Mouse (Mus musculus) liver, embryonic 16.5 days (tissue): ENCODE data around the gene Gm21969. TPM values are rescaled to one million over a fixed set of nuclear protein-coding genes. Genes with fewer than 3 reads are reported as not detected.

Experiments used
- ATAC-seq: fragments of 200-750 bp; cut with Nextera tagmentation; 2 replicates; pipeline ENCODE4 v1.8.0; 2017; ENCODE audit warnings: low read depth, mild to moderate bottlenecking, moderate number of reproducible peaks, moderate library complexity
- H3K27ac ChIP-seq: fragments of 300-500 bp; sonication (generic); 2 replicates; pipeline ENCODE4 v1.5.1; 2014; ENCODE audit warnings: mild to moderate bottlenecking, low read length
- H3K27me3 ChIP-seq: fragments of 300-500 bp; sonication (generic); 2 replicates; pipeline ENCODE4 v1.6.1; 2014; ENCODE audit warnings: low read depth, low read length, mixed read lengths; ENCODE audit not compliant: control insufficient read depth, insufficient read depth
- H3K36me3 ChIP-seq: fragments of 300-500 bp; sonication (generic); 2 replicates; pipeline ENCODE4 v1.6.1; 2014; ENCODE audit warnings: mild to moderate bottlenecking; ENCODE audit not compliant: control insufficient read depth, insufficient read depth
- H3K4me1 ChIP-seq: fragments of 300-500 bp; sonication (generic); 2 replicates; pipeline ENCODE4 v1.6.1; 2014; ENCODE audit warnings: low read depth, low read length, mixed read lengths; ENCODE audit not compliant: control insufficient read depth
- H3K4me2 ChIP-seq: fragments of 300-500 bp; sonication (generic); 2 replicates; pipeline ENCODE4 v1.6.1; 2014; ENCODE audit warnings: low read depth, low read length, mixed read lengths
- H3K4me3 ChIP-seq: fragments of 300-500 bp; sonication (generic); 2 replicates; pipeline ENCODE4 v1.5.1; 2014; ENCODE audit warnings: low read depth, mild to moderate bottlenecking, low read length
- H3K9ac ChIP-seq: fragments of 300-500 bp; sonication (generic); 2 replicates; pipeline ENCODE4 v1.6.1; 2014; ENCODE audit warnings: low read depth, low read length
- H3K9me3 ChIP-seq: fragments of 300-500 bp; sonication (generic); replicated peaks from 2 replicates; pipeline ENCODE4 v1.6.1; 2016; ENCODE audit warnings: low read length; ENCODE audit not compliant: control insufficient read depth
- WGBS: fragments of 180-500 bp; shearing (Covaris S2); extraction: QIAGEN DNeasy Blood & Tissue Kit; methylation state at CpG from one replicate; pipeline ENCODE4 v1.1.7; 2014; ENCODE audit not compliant: insufficient replicate concordance; 5-methylcytosine and 5-hydroxymethylcytosine counted together
- polyA plus RNA-seq: library from polyadenylated mRNA; unstranded; fragments of >200 nt; fragmentation: Nextera tagmentation; extraction: Ambion mirVana; gene quantifications from 2 replicates; pipeline ENCODE4 v1.2.1, GENCODE M21; 2015

Gm21969 gene
- polyA plus RNA-seq, 1 experiment from 2014 or later, result 0.02 TPM

GRCm38 (mm10) chr4:139575673-139576003 lies 27.3 kb upstream of the Gm21969 start:
- peaks cover 10% of the 10 kb centered on the region for H3K4me1 ChIP-seq
- no peak overlapping the region for H3K27ac ChIP-seq
- peaks cover 43% of the 10 kb centered on the region for H3K27me3 ChIP-seq
- no peaks in the 10 kb centered on the region for H3K9me3 ChIP-seq
- ATAC-seq, result no peak
- H3K9ac ChIP-seq, result peak overlapping the region; percentile 60
- no peaks in the 10 kb centered on the region for H3K36me3 ChIP-seq
- H3K4me2 ChIP-seq, result peak overlapping the region; percentile 64
- 12% methylated on average over 14 of the region's 14 CpGs for WGBS
- peak overlapping the region; percentile 70 for H3K4me3 ChIP-seq

- WGBS, result 65% methylated on average over 14 of the region's 14 CpGs
- H3K27ac ChIP-seq, result no peak overlapping the region; the same call in 1 of the 2 replicates
- H3K4me1 ChIP-seq, result peaks cover 10% of the 10 kb centered on the region
- peak overlapping the region; percentile 70 for H3K4me3 ChIP-seq
- peaks cover 43% of the 10 kb centered on the region for H3K27me3 ChIP-seq
- H3K9me3 ChIP-seq, result no peaks in the 10 kb centered on the region
- ATAC-seq, result no peak
- no peak overlapping the region for H3K9ac ChIP-seq
- no peaks in the 10 kb centered on the region for H3K36me3 ChIP-seq
- H3K4me2 ChIP-seq, result peak overlapping the region; percentile 64
Measured at GRCm38 (mm10) chr4:139576251-139576880, 26.6 kb upstream of the Gm21969 start.

GRCm38 (mm10) chr4:139577006-139577405 lies 26.0 kb upstream of the Gm21969 start:
- ATAC-seq, result no peak
- H3K4me1 ChIP-seq, result peaks cover 14% of the 10 kb centered on the region
- no peaks in the 10 kb centered on the region for H3K36me3 ChIP-seq
- 66% methylated on average over 7 of the region's 7 CpGs for WGBS
- no peak overlapping the region for H3K27ac ChIP-seq
- H3K27me3 ChIP-seq, result peaks cover 43% of the 10 kb centered on the region
- no peak overlapping the region for H3K4me3 ChIP-seq
- no peaks in the 10 kb centered on the region for H3K9me3 ChIP-seq
- no peak overlapping the region; the same call in 1 of the 2 replicates for H3K9ac ChIP-seq
- H3K4me2 ChIP-seq, result peak overlapping the region; percentile 64

GRCm38 (mm10) chr4:139578389-139578788 lies 24.6 kb upstream of the Gm21969 start:
- H3K36me3 ChIP-seq, result no peaks in the 10 kb centered on the region
- no peak for ATAC-seq
- H3K9me3 ChIP-seq, result no peaks in the 10 kb centered on the region
- no peak overlapping the region for H3K27ac ChIP-seq
- no peak overlapping the region for H3K4me3 ChIP-seq
- H3K9ac ChIP-seq, result no peak overlapping the region; the same call in 1 of the 2 replicates
- H3K27me3 ChIP-seq, result peaks cover 39% of the 10 kb centered on the region
- H3K4me2 ChIP-seq, result 0 out of 2 replicates have a peak overlapping the region, but pooled peaks have one; percentile 16
- WGBS, result 62% methylated on average over 8 of the region's 8 CpGs
- peaks cover 18% of the 10 kb centered on the region for H3K4me1 ChIP-seq

GRCm38 (mm10) chr4:139579003-139579402 lies 24.0 kb upstream of the Gm21969 start:
- no peak for ATAC-seq
- no peaks in the 10 kb centered on the region for H3K9me3 ChIP-seq
- H3K27ac ChIP-seq, result no peak overlapping the region; the same call in 1 of the 2 replicates

GRCm38 (mm10) chr4:139579466-139579865 lies 23.5 kb upstream of the Gm21969 start:
- H3K4me1 ChIP-seq, result peaks cover 16% of the 10 kb centered on the region
- H3K27me3 ChIP-seq, result peaks cover 30% of the 10 kb centered on the region
- no peak overlapping the region for H3K4me3 ChIP-seq
- no peak overlapping the region for H3K4me2 ChIP-seq
- no peak for ATAC-seq
- WGBS, result 24% methylated on average over 6 of the region's 6 CpGs
- no peaks in the 10 kb centered on the region for H3K36me3 ChIP-seq
- H3K27ac ChIP-seq, result peak overlapping the region; percentile 5; the same call in 1 of the 2 replicates
- H3K9me3 ChIP-seq, result no peaks in the 10 kb centered on the region
- H3K9ac ChIP-seq, result no peak overlapping the region

More at GRCm38 (mm10) chr4:139579003-139579402, 24.0 kb upstream of the Gm21969 start:
- Histone ChIP-seq H3K4me2 (0 out of 2 replicates have a peak overlapping the region, but pooled peaks have one; percentile 16), H3K4me1 (peaks cover 15% of the 10 kb centered on the region), H3K36me3 (no peaks in the 10 kb centered on the region), H3K4me3 (no peak overlapping the region), H3K27me3 (peaks cover 34% of the 10 kb centered on the region), H3K9ac (no peak overlapping the region; the same call in 1 of the 2 replicates)
- 22% methylated on average over 10 of the region's 10 CpGs for WGBS

- Histone ChIP-seq H3K27me3 (peaks cover 16% of the 10 kb centered on the region), H3K4me1 (peaks cover 27% of the 10 kb centered on the region), H3K27ac (peak overlapping the region; percentile 77), H3K9ac (no peak overlapping the region), H3K36me3 (no peaks in the 10 kb centered on the region), H3K4me2 (peak overlapping the region; percentile 53), H3K9me3 (no peaks in the 10 kb centered on the region), H3K4me3 (peak overlapping the region; percentile 29)
- ATAC-seq, result no peak
- 18% methylated on average over 15 of the region's 15 CpGs for WGBS
Measured at GRCm38 (mm10) chr4:139580663-139581336, 22.2 kb upstream of the Gm21969 start.

GRCm38 (mm10) chr4:139581427-139582051 lies 21.4 kb upstream of the Gm21969 start:
- 22% methylated on average over 6 of the region's 6 CpGs for WGBS
- H3K4me3 ChIP-seq, result peak overlapping the region; percentile 29
- no peak overlapping the region for H3K9ac ChIP-seq
- peaks cover 9% of the 10 kb centered on the region for H3K27me3 ChIP-seq
- peak overlapping the region; percentile 53 for H3K4me2 ChIP-seq
- H3K36me3 ChIP-seq, result no peaks in the 10 kb centered on the region
- peak overlapping the region; percentile 77 for H3K27ac ChIP-seq
- peak; percentile 58 for ATAC-seq
- peaks cover 33% of the 10 kb centered on the region for H3K4me1 ChIP-seq
- no peaks in the 10 kb centered on the region for H3K9me3 ChIP-seq
